Mouse (Mus musculus) kidney, postnatal 25 days (tissue): ENCODE measurements around the gene Timmdc1.

Source experiments
- DNase-seq, 2 experiments: peaks; one replicate each; pipeline ENCODE4 v3.0.0; 2021; ENCODE audit warnings: mixed read lengths in 2 of 2

Timmdc1 gene

DNA sequence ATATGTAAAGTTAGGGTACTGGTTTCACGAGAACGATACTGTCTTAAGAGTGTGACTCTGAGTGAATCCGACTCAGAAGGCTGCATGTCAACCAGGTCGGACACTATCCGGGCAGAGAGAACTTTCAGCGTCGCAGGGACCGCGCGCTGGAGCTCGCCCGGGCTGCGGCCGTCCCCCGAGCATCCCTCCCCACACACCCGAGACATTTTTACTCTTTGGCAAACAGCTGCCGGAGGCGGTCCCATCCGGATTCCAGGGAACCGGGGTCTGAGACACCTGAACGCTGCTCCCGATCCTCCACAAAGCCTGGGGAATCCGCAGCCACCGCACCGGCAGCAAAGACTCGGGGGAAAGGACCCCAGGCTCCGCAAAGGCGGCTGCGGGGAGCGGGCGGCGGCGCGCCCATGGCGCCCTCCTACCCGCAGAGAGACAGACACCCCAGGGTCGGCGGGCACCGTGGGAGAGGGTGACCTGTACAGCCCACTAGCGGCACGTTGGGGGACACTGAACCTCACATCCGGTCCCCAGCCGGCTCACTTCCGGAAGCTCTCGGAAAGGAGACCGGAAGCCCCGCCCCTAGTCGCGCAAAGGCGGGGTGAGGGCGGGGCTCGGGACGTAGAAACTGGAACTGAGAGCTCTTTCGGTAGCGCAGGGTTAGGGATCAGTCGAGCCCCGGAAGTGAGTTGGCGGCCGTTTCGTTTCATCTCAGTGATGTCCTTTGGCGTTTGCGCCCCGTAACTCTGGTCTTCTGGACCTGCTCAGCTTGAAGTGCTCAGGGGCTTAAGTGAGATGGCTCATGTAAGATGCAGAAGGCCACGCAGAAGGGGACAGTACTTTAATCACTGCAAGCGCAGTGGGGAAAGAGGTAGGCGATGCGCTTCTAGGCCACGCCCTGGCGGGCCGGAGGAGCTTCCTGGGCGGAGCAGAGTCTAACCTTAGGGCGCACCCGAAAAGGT is at the start of gene Timmdc1:
Gene Timmdc1, minus strand, starts transcription at position 535 of the 956 bp plus-strand sequence.
- peak; percentile 96 to 97 for DNase-seq

- DNase-seq = no peak
These were observed 49.0 kb upstream of the Timmdc1 start for GRCm38 (mm10) chr16:38571481-38571880.

- DNase-seq = no peak
These were observed 45.7 kb upstream of the Timmdc1 start for GRCm38 (mm10) chr16:38568192-38568591.

- DNase-seq = no peak
These were observed 41.1 kb upstream of the Timmdc1 start for GRCm38 (mm10) chr16:38563516-38563915.

GRCm38 (mm10) chr16:38562968-38563327 is 40.5 kb upstream of the Timmdc1 start:
- no peak for DNase-seq

DNA sequence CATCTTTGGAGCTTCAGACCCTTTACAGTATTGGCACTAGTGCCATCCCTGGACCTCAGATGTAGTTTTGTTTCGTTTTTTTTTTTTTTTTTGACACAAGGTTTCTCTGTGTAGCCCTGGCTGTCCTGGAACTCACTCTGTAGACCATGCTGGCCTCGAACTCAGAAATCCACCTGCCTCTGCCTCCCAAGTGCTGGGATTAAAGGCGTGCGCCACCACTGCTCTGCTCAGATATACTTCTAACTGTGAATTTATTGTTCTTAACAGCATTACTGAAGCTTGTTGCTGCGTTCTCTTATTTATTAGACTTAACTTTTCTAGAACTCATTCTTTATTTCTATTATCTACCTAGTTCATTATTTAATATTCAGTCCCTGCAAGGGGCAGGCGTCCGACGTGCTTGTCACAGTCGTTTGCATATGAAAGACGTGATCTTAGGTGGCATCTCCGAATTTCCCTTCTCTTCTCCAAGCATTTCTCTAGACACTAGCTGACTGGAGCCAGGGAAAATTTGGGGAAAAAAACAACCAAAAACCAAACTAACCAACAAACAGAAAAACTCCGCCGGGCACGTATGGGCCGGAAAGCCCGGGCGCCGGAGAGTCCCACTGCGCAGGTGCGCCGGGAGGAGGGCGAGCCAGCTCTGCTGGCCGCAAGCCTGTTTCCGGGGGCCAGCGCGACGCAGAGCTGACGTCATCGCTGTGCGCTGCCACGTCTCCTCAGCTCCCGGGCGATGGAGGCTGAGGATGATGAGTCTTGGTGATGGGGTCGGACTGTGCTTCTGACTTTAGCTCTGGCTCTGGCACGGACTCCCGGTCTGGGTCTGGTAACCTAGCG is 39.9 kb upstream of the Timmdc1 start:
- DNase-seq = peak; percentile 95 to 97

- no peak for DNase-seq
These were observed 35.8 kb upstream of the Timmdc1 start, which contains the start of gene Tmem39a for GRCm38 (mm10) chr16:38558221-38558748. Gene Tmem39a (plus strand): TSS chr16:38558698.

GRCm38 (mm10) chr16:38555988-38556387 is 33.5 kb upstream of the Timmdc1 start:
- no peak for DNase-seq

DNA sequence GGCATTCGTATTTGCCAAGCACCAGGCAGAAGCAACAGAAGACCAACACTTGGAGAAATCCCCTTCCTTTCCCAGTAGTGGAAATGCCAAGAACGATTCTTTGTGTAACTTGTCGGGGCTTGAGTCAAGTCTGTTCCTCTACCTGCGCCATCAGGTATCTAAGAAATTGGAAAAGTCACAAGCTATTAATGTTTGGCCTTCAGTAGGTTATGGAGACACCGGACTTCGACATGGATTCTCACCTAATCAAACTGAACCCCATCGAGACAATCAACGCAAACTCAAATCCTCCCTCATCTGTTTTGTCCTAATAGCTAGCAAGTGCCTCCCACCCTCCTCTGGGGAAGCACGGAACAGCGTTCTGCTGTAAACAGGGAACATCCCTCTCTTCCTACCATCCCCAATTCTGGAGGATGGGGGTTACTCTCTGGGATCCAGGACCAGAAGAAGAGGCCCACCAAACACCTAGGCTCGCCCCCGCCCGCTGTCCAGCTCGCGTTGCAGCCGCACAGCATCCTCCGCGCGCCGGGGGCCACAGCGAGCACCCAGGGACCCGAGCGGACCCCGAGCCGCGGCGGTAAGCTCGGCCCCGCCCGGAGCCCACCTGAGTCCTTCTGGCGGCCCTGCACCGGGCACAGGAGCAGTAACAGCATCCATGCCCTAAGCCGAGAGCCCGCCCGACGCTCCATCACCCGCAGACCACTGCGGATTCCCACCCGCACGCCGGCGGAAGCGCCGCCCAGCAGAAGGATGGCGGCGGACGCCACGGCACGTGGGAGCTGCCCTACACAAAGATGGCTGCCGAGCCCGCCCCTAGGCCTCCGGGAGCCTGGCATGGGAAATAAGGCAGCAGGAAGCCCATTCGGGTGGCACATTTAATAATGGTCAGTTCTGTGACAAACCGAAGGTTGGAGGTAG is 27.3 kb upstream of the Timmdc1 start, which contains the start of gene Poglut1:
Gene Poglut1, minus strand, starts transcription at position 780 of the 918 bp plus-strand sequence.
- DNase-seq = peak; percentile 80 to 86

DNA sequence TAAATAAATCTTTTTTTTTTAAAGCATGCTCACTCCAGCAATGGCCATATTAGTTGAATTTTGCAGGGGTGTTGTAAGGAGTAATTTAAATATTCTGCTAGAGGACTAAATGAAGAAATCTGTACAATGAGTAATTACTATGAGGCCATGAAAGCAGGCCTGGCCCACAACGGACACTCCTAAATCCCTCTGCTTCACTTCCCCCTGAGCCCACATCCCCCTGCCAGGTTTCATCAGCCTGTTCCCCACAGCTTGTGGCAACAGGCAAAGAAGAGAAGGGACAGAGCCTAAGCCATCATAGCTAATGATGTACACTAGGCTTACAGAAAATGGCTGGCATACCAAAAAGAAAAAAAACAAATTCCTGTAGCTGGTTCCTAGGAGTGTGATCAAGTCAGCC is 25.5 kb upstream of the Timmdc1 start:
- no peak for DNase-seq

DNA sequence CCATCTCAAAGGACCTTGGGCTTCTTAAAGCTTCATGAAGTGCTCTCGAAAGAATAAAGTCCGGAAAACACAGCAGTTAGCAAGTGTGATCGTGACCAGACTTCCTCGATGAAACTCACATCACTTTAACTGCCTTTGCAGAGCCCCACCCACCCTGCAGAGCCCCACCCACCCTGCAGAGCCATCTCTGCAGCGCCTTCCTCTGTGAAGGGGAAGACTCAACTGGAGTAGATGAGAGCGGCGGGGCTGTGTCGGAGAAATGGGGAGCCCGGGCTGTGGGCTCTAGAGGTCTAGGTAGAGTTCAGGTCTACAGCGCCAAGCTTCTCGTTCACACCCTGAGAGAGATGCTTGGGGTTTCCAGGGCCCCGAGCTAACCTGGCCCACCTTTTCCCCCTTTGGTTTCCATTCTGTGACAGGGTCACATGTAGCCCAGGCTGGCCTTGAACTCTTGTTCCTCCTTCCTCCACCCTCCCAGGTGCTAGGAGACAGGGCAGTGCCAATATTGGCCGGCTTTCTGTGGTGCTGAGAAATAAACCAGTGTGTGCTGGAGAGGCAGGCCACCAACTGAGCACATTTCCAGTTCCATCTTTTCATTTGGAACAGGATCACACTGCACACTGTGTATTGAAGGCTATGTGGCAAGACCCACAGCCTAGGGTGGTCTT is 16.4 kb upstream of the Timmdc1 start:
- no peak for DNase-seq

DNA sequence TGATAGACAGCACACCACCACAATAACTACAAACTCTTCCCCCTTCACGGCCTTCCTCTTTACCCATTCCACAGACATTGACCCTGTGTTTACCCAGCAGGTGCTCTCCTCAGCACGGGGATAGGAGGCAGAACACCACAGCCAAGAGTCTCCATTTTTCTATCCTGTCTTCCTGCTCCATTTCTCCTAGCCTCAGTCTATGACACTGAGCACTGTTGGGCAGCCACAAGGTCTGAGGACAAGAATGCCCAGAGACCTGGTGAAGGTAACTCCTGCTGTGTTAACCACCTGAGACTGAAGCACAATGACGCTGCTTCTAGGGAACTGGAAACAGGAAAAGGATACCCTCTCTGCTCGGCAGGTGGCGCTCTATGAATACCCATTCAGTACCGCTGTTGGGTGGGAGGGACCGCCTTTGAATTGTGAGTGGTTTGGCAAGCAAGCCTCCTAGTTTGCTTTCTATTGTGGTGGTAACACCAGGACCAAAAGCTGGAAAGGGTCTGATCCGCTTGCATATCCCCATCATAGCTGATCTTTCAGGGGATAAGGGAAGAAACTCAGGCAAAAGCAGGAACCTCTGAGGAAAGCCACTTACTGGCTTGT is 14.2 kb upstream of the Timmdc1 start:
- DNase-seq = peak; percentile 74 to 87

DNA sequence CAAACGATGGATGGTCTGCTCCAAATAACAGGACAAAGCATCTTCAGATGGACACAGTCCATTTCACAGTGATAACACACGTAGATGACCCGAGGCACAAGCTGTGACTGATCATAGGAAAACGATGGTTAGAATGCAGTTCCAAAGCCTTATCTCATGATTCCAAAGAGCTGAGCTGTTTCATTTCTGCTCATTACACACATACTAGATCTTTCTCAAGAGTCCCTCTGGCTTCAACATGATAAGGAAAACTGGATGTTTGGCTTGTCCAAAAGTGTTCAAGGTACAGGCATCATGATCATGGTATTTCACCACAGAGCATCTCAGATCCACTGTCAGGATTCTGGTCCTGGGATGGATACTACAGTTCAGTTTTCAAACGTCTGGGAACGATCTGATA is 3.8 kb upstream of the Timmdc1 start:
- no peak for DNase-seq

DNA sequence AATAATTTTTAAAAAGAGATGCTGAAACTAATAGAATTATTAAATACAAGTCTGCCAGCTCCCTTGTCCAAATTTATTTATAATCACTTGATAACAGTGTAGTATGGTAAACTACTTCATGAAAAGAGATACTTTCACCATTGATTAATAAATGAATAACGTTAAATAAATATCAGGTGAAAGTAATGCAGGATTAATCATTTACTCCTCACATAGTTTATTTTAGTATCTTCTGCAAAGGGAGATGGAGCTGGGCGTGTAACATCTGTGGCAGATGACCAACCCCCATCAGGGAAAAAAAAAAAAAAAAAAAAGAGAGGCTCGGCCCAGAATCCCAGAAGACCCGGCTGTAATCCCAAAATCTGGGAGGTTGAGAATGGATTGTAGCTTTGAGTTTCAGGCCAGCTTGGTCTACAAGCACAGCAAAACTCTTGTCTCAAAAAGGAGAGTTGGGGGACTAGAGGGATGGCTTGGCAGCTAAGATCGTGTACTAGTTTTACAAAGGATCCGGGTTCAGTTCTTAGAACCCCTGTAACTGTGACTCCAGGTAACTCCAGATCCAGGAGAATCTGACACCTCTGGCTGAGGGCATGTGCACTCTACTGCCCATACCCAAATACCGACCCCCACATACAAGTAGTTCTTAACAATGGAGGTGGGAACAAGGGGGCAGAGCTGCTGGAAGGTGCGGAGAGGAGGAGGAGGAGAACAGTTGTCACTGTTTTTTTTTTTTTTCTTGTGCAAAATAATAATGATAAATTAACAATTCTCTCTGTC is 1.1 kb downstream of the Timmdc1 start:
- no peak for DNase-seq

- DNase-seq = no peak
These were observed 3.3 kb downstream of the Timmdc1 start for GRCm38 (mm10) chr16:38519140-38519539.

DNA sequence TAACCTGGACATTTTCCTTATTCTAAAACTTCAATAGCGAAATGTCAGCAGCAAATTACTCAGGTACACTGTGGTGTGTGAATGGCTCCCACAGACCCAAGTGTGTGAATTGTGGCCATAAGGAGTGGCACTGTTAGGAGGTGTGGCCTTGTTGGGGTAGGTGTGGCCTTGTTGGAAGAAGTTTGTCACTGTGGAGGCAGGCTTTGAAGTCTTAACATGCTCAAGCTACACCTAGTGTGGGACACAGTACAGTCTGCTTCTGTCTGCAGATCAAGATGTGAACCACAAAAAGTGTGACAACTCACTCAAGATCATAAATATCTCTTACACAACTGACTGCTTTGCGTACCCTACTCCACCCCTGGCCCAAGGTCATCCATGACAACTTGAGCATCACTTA is 11.6 kb downstream of the Timmdc1 start:
- no peak for DNase-seq

DNA sequence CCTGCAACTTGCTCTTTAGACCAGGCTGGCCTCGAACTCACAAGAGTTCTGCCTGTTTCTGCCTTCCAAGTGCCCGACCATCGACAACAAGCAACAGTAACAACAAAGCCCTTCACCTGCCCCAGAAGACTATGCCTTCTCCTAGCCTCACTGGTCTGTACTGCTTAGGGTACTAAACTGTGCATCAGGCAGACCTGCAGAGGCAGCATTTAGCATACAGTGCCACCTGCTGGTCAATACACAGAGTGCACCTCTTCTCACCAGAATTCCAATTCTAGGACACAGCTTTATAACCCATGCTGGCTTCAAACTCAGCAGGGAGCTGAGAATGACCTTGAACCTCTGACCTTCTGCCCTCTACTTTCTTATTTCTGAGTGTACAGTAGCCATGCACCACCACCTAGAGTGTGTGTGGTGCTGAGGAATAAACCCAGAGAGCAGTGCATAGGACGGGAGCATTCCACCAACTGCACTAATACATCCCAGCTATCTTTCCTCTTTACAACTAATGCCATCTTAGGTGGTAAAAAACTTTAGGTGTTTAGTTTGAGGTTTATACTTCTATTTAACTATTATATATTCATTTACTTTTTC is 16.3 kb downstream of the Timmdc1 start:
- DNase-seq = peak; percentile 65 to 66

DNA sequence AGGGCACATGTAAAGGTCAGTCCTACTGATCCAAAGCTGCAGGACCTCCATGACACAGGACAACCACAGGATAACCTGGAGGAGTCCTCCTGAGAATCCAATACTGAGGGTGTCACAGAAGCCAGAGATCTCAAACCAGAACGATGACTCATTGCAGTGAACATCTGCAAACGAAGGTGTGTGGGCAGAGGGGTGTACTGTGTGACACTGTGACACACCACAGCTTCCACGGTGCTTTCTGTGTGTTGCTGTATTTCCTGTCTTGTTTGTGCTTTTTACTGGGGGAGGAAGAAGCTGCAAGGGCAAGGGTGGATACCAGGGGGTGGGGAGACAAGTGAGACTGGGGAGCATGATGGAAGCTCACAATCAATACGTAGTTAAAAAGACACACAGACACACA is 18.9 kb downstream of the Timmdc1 start:
- DNase-seq = no peak

- no peak for DNase-seq
These were observed 20.0 kb downstream of the Timmdc1 start for GRCm38 (mm10) chr16:38502469-38502868.

DNA sequence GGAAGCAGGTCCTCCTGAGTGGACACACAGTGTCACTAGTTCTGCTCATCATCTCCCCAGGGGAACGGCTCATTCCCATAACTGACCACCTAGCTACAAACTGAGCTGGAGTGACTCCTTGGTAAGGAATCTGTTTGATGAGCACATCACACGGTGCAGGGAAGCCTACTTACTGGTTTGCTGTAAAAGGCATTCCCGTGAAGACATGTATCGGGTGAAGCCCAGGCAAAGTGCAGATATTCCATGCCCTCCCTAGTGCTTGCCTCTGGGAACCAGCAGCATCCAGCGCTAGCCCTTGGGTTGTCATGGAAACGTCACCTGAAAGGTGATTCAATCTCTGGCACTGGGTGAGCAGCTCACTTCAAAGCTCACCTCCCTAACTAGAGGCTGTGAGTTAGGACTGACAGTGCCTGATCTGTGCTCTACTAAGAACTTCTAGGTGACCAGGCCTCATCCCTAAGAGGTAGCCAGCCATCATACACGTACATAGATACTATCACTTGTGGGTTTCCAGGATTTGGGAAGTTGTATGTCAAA is 25.8 kb downstream of the Timmdc1 start:
- no peak for DNase-seq
